Mouse (Mus musculus) adrenal gland, adult 8-10 months (tissue): ENCODE results near the gene Myh13. TPM values are rescaled to one million over a fixed set of nuclear protein-coding genes. Genes with fewer than 3 reads are reported as not detected.

ENCODE experiments used
- DNase-seq: peaks from one replicate; pipeline ENCODE4 v3.0.0; 2022
- total RNA-seq, 4 experiments: library from RNA; stranded (reverse); gene quantifications; 2 replicates each; pipeline ENCODE4 v1.2.4; 2022

Myh13 gene
- under 1 TPM in 1 of 4 experiments, not detected in 3; 0.03 TPM for total RNA-seq

GRCm38 (mm10) chr11:67321358-67321757 lies at the start of gene Myh13:
Myh13 (plus strand) TSS chr11:67321658.
- DNase-seq = no peak

DNA sequence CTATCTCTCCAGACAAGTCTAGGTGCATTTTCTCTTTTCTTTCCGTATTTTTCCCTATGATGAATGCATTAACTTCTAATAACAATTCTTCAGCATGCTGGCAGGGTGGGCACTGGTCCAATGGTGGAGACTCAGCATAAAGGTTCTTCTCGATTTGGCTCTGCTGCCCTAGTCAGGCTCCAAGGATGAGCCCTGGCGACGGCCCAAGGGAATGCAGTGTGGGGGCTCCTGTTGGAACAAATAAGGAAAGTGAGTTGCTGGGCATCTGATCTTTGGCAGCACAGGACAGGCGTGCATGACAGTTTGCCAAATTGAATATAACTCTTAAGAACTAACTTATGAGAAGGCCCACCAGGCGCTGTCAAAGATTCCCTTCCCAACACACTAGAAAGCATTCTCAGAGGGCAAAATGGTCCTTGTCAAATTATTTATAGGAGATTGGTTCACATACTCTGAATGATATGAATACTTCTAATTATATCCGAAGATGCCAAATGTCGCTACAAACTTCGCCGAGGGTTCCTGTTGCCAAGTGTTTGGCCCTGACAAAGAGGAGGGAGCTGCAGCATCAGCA lies 44.8 kb upstream of the Myh13 start, which contains the start of gene Myh8:
Gene Myh8 (plus strand): TSS at position 524 of the 574 bp plus-strand sequence.
- no peak for DNase-seq

DNA sequence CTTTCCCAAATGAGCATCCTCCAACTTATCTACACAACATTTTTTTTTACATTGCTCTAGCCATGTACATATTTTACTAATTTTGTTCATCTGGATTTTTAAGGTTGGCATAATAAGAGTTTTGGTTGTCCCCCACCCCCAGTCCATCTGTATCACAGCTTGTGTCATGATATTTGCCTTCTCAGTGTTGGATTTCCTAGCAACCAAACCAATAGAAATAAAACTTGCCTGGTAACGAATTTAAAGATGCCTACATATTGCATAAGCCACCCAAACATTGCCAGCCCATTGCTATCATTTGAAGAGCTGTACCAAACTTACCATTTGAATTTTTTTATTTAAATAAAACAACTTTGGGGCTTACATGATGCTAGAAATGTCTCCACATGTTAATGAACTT lies 28.0 kb upstream of the Myh13 start:
- no peak for DNase-seq

DNA sequence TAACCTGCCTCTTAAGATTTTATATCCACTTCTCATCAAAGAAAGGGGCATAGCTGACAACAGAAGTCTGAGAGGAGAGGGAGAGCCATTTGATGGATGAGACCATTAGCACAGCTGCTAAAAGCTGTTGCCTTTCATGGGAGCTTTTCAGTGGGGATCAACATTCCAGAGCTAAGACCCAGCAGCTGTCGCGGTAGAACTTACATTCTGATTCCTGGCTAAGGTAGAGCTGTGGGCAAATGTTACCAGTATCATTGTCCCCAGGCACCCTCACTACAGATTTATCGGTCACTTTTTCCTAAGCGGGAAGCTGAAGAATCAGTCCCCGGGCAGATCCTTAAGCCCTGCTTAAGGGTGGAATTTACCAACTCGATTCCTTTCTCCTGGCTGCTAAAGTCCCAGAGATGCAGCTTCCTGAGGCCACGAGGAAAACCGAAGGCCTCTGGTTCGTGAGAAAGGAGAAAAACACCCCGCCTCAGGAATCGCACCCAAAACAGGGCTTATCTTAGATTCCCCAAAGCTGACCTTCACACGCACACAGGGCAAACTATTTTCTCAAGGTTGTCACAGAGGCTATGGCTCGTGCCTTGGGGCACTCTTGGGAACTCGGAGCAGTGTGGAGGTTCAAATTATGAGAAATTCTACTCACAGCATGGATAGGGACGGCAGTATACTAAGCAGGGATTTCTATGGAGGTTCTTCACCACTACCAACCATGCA lies 7.6 kb upstream of the Myh13 start:
- no peak for DNase-seq

- no peak for DNase-seq
Measured at GRCm38 (mm10) chr11:67326536-67326935, 5.1 kb downstream of the Myh13 start.

GRCm38 (mm10) chr11:67344556-67344955 lies 23.1 kb downstream of the Myh13 start:
- DNase-seq = no peak

DNA sequence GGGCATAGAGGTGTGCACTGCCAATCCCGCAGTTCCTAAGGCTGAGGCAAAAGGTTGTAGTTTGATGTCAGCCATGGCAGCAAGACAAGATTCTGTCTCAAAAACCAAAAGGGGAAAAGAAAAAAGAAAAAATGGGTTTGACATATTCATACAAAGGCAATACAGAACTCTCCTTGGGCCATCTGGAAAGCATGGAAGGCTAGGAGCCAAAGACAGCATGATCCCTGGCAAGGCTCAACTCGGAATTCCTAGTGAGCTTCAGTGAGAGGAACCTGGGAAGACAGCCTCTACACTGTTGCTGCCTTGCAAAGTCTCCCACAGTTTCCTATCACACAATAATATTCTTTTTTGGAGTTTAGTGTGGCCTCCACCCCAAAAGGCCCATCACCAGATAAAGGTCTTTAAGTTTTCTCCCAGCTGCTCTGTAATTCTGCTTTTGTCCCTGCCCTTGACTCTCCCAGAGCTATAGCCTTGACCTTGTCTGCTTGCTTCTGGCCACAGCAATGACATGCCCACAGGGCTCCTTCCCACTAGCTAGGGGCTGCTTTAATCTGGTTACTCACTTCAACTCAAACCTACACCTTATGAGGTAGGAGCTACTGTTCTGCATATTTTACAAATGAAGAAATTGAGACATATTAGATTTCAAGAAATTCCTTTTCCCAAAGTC lies 23.9 kb downstream of the Myh13 start:
- no peak for DNase-seq

DNA sequence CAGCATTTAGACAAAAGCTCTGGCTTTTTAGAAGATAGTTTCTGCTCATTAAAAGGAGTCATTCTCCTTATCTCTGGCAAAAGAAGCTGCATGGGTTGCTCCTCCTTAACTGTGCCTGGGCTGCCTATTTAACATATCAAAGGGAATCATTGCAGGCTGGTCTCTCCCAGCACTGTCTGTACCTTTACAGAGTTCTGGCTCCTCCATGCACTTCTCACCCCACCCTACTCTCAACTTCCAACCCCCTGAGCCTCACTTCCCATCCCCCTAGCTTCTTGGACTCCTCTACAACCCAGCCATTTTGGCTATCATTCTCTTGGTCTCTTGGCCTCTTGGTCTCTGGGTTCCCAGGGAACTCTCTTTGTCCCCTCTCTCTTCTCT lies 24.4 kb downstream of the Myh13 start:
- DNase-seq = no peak

GRCm38 (mm10) chr11:67350153-67350768 lies 28.8 kb downstream of the Myh13 start:
- DNase-seq = peak; percentile 51

GRCm38 (mm10) chr11:67353011-67353410 lies 31.6 kb downstream of the Myh13 start:
- no peak for DNase-seq

DNA sequence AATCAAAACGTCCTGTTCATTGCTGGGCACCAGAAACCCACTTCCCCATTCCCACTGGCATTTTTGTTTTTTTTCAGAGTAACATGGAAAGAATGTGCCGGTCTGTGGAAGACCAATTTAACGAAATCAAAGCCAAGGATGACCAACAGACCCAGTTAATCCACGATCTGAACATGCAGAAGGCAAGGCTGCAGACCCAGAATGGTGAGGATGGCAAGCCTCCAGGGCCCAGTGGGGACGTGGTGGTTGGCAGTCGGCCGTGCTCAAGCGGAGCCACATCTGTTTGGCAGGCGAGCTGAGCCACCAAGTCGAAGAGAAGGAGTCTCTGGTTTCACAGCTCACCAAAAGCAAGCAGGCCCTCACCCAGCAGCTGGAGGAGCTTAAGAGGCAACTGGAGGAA lies 36.6 kb downstream of the Myh13 start:
- DNase-seq = no peak

GRCm38 (mm10) chr11:67362236-67362635 lies 40.8 kb downstream of the Myh13 start:
- DNase-seq = no peak

- no peak for DNase-seq
Measured at GRCm38 (mm10) chr11:67364551-67364950, 43.1 kb downstream of the Myh13 start.

- no peak for DNase-seq
Measured at GRCm38 (mm10) chr11:67364986-67365721, 43.7 kb downstream of the Myh13 start.

GRCm38 (mm10) chr11:67366936-67367335 lies 45.5 kb downstream of the Myh13 start:
- no peak for DNase-seq

- peak; percentile 22 for DNase-seq
Measured at GRCm38 (mm10) chr11:67373333-67373732, 51.9 kb downstream of the Myh13 start.

DNA sequence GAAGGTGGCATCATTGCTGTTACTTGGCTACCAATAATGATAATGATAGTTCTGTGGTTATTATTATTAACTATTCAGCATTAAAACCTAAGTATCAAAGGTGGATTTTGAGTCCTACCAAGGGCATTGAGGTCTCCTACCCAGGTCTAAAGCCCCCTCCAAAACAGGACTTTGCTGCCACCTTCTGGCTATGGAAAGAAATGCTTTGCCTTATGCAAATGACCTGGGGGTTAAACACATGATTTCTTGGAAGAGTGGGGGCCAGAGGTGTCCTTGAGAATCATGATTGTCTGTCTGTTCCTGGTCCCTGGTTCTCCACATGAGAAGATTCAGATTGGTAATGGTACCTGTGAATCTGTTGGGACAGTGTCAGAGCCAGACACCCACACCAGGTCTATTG lies 54.9 kb downstream of the Myh13 start:
- no peak for DNase-seq

DNA sequence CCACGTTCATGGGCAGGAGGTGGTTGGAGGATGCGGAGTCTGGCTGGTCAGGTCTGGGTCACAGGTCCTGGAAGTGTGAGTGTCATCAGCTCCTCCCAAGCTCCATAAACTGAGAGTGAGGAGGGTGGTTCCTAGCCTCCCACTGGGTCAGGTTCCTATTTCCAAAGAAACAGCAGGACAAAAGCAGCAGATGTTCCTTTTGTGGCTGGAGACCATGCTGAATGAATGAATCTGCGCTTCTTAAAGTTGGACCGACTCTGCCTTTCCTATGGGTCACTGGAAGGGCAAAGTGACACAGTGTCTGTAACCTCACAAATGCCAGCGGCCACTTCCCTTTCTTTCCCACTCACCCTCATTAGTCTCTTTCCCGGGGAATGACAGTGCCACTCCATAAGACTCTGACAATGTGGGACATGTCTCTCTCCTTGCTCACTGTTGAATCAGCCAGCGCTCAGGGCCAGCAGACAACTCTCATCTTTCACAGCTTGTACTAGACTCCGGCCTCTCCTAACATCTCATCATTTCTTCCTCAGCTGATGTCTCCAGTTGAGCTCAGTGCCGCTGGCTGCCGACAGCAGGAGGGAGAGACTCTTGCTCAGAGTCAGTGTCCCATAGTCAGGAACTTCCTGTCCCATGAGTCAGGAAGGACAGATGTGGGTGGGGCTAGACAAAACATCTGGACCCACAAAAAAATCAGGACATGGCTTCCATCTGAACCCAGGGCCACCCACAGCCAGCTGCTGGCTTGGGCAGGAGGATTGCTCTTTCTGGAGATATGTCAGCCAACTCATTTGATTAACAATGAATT lies 58.4 kb downstream of the Myh13 start:
- DNase-seq = no peak

DNA sequence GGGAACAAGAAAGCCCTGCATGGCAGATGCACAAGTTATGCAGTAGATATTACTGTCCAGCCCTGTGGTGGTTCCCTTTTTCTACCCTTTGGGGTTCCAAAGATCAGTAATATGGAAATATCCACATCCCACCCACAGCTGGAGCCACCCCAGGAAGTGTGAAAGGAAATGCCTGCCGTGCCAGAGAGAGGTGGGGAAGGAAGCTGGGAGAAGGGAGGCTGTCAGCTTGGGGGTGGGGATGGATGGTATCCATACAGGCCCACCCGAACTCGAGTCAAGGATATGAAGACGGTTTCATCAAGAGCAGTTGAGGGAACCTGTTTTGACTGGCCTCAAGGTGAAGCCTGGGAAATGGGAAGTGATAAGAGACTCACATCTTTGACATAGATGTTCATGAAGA lies 60.4 kb downstream of the Myh13 start:
- DNase-seq = no peak

DNA sequence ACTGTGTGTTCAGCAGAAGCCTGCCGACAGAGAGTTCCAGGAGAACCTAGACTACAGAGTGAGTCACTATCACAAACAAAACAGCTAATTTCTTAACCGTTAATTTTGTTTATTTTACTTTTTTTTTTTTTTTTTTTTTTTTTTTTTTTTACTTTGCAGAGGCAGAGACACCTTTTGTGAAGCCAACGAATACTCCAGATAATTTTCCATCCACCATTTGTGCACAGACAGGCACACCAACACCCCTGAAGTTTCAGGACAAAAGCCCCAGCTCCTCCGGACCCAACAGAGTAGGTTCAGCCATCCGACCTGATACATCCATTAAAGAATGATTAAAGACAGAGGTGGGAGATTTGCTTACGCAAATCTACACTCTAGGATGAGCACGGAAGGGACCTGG lies 63.2 kb downstream of the Myh13 start:
- DNase-seq = no peak

GRCm38 (mm10) chr11:67386815-67387415 lies 65.5 kb downstream of the Myh13 start:
- no peak for DNase-seq
